Mouse (Mus musculus) neural tube, embryonic 15.5 days (tissue): ENCODE results near the gene Fuca1. TPM values are rescaled to one million over a fixed set of nuclear protein-coding genes. Genes with fewer than 3 reads are reported as not detected.
A peak's percentile ranks its signal among the peaks of the same experiment; 100 is the strongest.

ENCODE experiments used
- ATAC-seq: fragments of 200-750 bp; cut with Nextera tagmentation; 2 replicates; pipeline ENCODE4 v1.8.0; 2017; ENCODE audit warnings: mild to moderate bottlenecking, moderate TSS enrichment, moderate library complexity; ENCODE audit not compliant: low FRiP score
- H3K27ac ChIP-seq: fragments of 300-500 bp; sonication (generic); replicated peaks from 2 replicates; pipeline ENCODE4 v1.5.1; 2015; ENCODE audit warnings: mild to moderate bottlenecking, inconsistent platforms
- H3K27me3 ChIP-seq: fragments of 300-500 bp; sonication (generic); replicated peaks from 2 replicates; pipeline ENCODE4 v1.6.1; 2015; ENCODE audit warnings: inconsistent platforms
- H3K36me3 ChIP-seq: fragments of 300-500 bp; sonication (generic); 2 replicates; pipeline ENCODE4 v1.6.1; 2015; ENCODE audit warnings: inconsistent platforms
- H3K4me1 ChIP-seq: fragments of 300-500 bp; sonication (generic); 2 replicates; pipeline ENCODE4 v1.6.1; 2015; ENCODE audit warnings: inconsistent platforms
- H3K4me2 ChIP-seq: fragments of 300-500 bp; sonication (generic); 2 replicates; pipeline ENCODE4 v1.6.1; 2015; ENCODE audit warnings: inconsistent platforms, mild to moderate bottlenecking, moderate library complexity
- H3K4me3 ChIP-seq: fragments of 300-500 bp; sonication (generic); replicated peaks from 2 replicates; pipeline ENCODE4 v1.5.1; 2015; ENCODE audit warnings: mild to moderate bottlenecking, inconsistent platforms
- H3K9ac ChIP-seq: fragments of 300-500 bp; sonication (generic); replicated peaks from 2 replicates; pipeline ENCODE4 v1.6.1; 2015; ENCODE audit warnings: mild to moderate bottlenecking, inconsistent platforms
- H3K9me3 ChIP-seq: fragments of 300-500 bp; sonication (generic); replicated peaks from 2 replicates; pipeline ENCODE4 v1.6.1; 2016; ENCODE audit warnings: inconsistent platforms
- WGBS: fragments of 180-500 bp; shearing (Covaris S2); methylation state at CpG from one replicate; pipeline ENCODE4 v1.1.7; 2015; ENCODE audit warnings: mixed read lengths; 5-methylcytosine and 5-hydroxymethylcytosine counted together
- polyA plus RNA-seq: library from polyadenylated mRNA; unstranded; fragments of >200 nt; fragmentation: Nextera tagmentation; extraction: Ambion mirVana; gene quantifications from 2 replicates; pipeline ENCODE4 v1.2.1, GENCODE M21; 2015

Fuca1 gene
- polyA plus RNA-seq, 1 experiment from 2014 or later = 68.6 TPM

GRCm38 (mm10) chr4:135912164-135912563, 8.4 kb upstream of the Fuca1 start:
- H3K4me3 ChIP-seq = no peak overlapping the region
- no peak overlapping the region for H3K4me2 ChIP-seq
- no peak overlapping the region for H3K27ac ChIP-seq
- H3K36me3 ChIP-seq = no peaks in the 10 kb centered on the region
- WGBS = 37% methylated on average over 3 of the region's 3 CpGs
- peaks cover 4% of the 10 kb centered on the region for H3K4me1 ChIP-seq
- H3K27me3 ChIP-seq = no peaks in the 10 kb centered on the region
- no peak for ATAC-seq
- no peak overlapping the region for H3K9ac ChIP-seq
- H3K9me3 ChIP-seq = no peaks in the 10 kb centered on the region

- no peak overlapping the region for H3K27ac ChIP-seq
- no peak overlapping the region for H3K4me2 ChIP-seq
- H3K27me3 ChIP-seq = no peaks in the 10 kb centered on the region
- ATAC-seq = no peak
- H3K9me3 ChIP-seq = no peaks in the 10 kb centered on the region
- H3K9ac ChIP-seq = no peak overlapping the region
- peaks cover 4% of the 10 kb centered on the region for H3K4me1 ChIP-seq
- no peaks in the 10 kb centered on the region for H3K36me3 ChIP-seq
- H3K4me3 ChIP-seq = no peak overlapping the region
- WGBS = 20% methylated on average over 3 of the region's 3 CpGs
These were observed 7.7 kb upstream of the Fuca1 start for GRCm38 (mm10) chr4:135912835-135913234.

DNA sequence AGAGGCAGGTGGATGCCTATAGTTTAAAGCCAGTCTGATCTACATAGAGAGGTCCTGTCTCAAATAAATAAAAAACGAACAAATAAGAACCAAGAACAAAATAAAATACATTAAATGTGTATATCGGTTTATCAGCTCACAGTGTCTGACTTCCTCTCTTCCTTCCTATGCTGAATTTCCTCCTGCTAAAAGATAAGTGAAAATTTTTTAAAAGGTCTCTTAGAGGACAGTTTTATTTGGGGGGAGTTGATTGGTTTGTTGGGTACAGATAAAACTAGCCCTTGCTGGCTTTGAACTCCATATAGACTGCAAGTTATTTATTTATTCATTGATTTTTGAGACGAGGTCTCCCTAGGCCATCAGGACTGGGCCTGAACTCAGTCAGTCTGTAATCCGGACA, 7.1 kb upstream of the Fuca1 start:
- H3K9me3 ChIP-seq = no peaks in the 10 kb centered on the region
- H3K27me3 ChIP-seq = no peaks in the 10 kb centered on the region
- H3K4me1 ChIP-seq = peaks cover 4% of the 10 kb centered on the region
- no peak for ATAC-seq
- WGBS = 82% methylated on average over 4 of the region's 4 CpGs
- no peak overlapping the region for H3K4me2 ChIP-seq
- H3K27ac ChIP-seq = no peak overlapping the region
- no peak overlapping the region for H3K9ac ChIP-seq
- H3K4me3 ChIP-seq = no peak overlapping the region
- no peaks in the 10 kb centered on the region for H3K36me3 ChIP-seq

GRCm38 (mm10) chr4:135918635-135919279, 1.8 kb upstream of the Fuca1 start:
- 89% methylated on average over 13 of the region's 13 CpGs for WGBS
- Histone ChIP-seq H3K4me3 (no peak overlapping the region), H3K4me2 (no peak overlapping the region), H3K27me3 (no peaks in the 10 kb centered on the region), H3K4me1 (peaks cover 16% of the 10 kb centered on the region), H3K36me3 (0 out of 2 replicates have a peak, but pooled peaks cover 8% of the 10 kb centered on the region), H3K27ac (no peak overlapping the region), H3K9ac (no peak overlapping the region), H3K9me3 (no peaks in the 10 kb centered on the region)
- no peak for ATAC-seq

- Histone ChIP-seq H3K27ac (no peak overlapping the region), H3K4me3 (no peak overlapping the region), H3K9ac (no peak overlapping the region), H3K4me1 (peaks cover 16% of the 10 kb centered on the region), H3K9me3 (no peaks in the 10 kb centered on the region), H3K36me3 (0 out of 2 replicates have a peak, but pooled peaks cover 9% of the 10 kb centered on the region), H3K4me2 (no peak overlapping the region), H3K27me3 (no peaks in the 10 kb centered on the region)
- 92% methylated on average over 3 of the region's 3 CpGs for WGBS
- no peak for ATAC-seq
These were observed 1.3 kb upstream of the Fuca1 start for GRCm38 (mm10) chr4:135919280-135919639.

DNA sequence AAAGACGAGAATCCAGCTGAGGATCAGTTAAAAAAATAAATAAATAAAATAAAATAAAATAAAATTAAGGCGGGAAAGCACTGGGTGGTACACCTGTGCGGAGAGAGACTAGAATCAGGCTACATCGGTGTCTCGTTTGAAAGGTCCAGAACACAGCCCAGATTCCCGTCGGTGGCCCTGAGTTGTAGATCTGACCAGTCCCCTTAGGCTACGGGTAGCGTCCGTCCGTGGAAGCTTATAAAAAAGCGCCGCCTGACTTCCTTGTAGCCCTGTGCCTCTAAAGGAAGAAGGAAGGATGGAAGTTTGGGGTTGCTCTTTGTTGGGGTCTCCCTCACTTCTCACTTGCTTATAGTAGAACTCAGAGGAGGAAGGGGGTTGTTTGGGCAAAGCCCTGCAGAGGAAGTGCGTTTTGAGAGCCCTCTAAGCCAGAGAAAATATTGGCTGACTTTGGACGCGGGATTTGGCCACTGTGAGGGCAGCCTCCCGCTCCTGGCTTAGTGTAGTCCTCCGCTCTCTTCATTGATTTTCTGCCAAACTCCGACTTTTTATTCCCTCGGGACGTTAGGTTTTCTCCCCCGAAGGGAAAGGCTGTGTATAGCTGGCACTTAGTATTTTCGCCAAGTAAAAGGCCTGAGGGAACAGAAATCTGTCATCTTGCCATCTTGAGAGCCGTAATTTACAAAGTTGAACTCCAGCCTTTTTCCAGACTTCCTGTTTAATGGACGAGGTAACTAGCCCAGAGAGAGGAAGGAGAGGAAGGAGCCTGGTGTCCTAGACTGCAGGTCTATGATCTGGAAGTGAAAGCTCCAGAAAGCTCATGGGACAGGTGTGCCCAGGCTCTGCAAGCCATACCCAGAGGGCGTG, 954 bp downstream of the Fuca1 start:
- peaks cover 16% of the 10 kb centered on the region for H3K4me1 ChIP-seq
- H3K9me3 ChIP-seq = no peaks in the 10 kb centered on the region
- no peak for ATAC-seq
- H3K27ac ChIP-seq = peak overlapping the region; percentile 90
- peak overlapping the region; percentile 83 for H3K9ac ChIP-seq
- H3K36me3 ChIP-seq = peaks cover 20% of the 10 kb centered on the region
- peak overlapping the region; percentile 84 for H3K4me3 ChIP-seq
- H3K27me3 ChIP-seq = no peaks in the 10 kb centered on the region
- 4% methylated on average over 26 of the region's 26 CpGs for WGBS
- H3K4me2 ChIP-seq = peak overlapping the region; percentile 89

GRCm38 (mm10) chr4:135922190-135922589, 1.7 kb downstream of the Fuca1 start:
- Histone ChIP-seq H3K27ac (no peak overlapping the region), H3K9me3 (no peaks in the 10 kb centered on the region), H3K4me2 (peak overlapping the region; percentile 89), H3K4me1 (peaks cover 16% of the 10 kb centered on the region), H3K27me3 (no peaks in the 10 kb centered on the region), H3K4me3 (peak overlapping the region; percentile 84; the same call in 1 of the 2 replicates), H3K9ac (peak overlapping the region; percentile 83; the same call in 1 of the 2 replicates), H3K36me3 (peaks cover 22% of the 10 kb centered on the region)
- no peak for ATAC-seq
- WGBS = 89% methylated on average over 1 of the region's 1 CpGs

GRCm38 (mm10) chr4:135924418-135924817, 3.9 kb downstream of the Fuca1 start:
- Histone ChIP-seq H3K4me1 (peaks cover 16% of the 10 kb centered on the region), H3K4me3 (no peak overlapping the region), H3K4me2 (no peak overlapping the region), H3K27ac (no peak overlapping the region), H3K9me3 (no peaks in the 10 kb centered on the region), H3K36me3 (peaks cover 22% of the 10 kb centered on the region), H3K9ac (no peak overlapping the region), H3K27me3 (no peaks in the 10 kb centered on the region)
- WGBS = 87% methylated on average over 2 of the region's 2 CpGs
- ATAC-seq = no peak

GRCm38 (mm10) chr4:135925341-135925740, 4.8 kb downstream of the Fuca1 start:
- Histone ChIP-seq H3K9me3 (no peaks in the 10 kb centered on the region), H3K27me3 (no peaks in the 10 kb centered on the region), H3K4me3 (no peak overlapping the region), H3K4me1 (peaks cover 16% of the 10 kb centered on the region), H3K36me3 (peaks cover 22% of the 10 kb centered on the region), H3K9ac (no peak overlapping the region), H3K4me2 (no peak overlapping the region), H3K27ac (no peak overlapping the region)
- 81% methylated on average over 5 of the region's 5 CpGs for WGBS
- ATAC-seq = no peak

- no peak overlapping the region for H3K4me3 ChIP-seq
- ATAC-seq = no peak
- WGBS = 90% methylated on average over 10 of the region's 10 CpGs
- peaks cover 15% of the 10 kb centered on the region for H3K4me1 ChIP-seq
- no peaks in the 10 kb centered on the region for H3K27me3 ChIP-seq
- H3K4me2 ChIP-seq = no peak overlapping the region
- H3K9me3 ChIP-seq = no peaks in the 10 kb centered on the region
- H3K9ac ChIP-seq = no peak overlapping the region
- H3K27ac ChIP-seq = no peak overlapping the region
- peaks cover 29% of the 10 kb centered on the region for H3K36me3 ChIP-seq
These were observed 5.8 kb downstream of the Fuca1 start for GRCm38 (mm10) chr4:135926195-135926808.

GRCm38 (mm10) chr4:135926861-135927260, 6.3 kb downstream of the Fuca1 start:
- Histone ChIP-seq H3K27me3 (no peaks in the 10 kb centered on the region), H3K4me3 (no peak overlapping the region), H3K4me2 (no peak overlapping the region), H3K36me3 (peaks cover 31% of the 10 kb centered on the region), H3K9ac (no peak overlapping the region), H3K27ac (no peak overlapping the region), H3K9me3 (no peaks in the 10 kb centered on the region), H3K4me1 (peaks cover 9% of the 10 kb centered on the region)
- ATAC-seq = no peak
- 99% methylated on average over 3 of the region's 3 CpGs for WGBS

DNA sequence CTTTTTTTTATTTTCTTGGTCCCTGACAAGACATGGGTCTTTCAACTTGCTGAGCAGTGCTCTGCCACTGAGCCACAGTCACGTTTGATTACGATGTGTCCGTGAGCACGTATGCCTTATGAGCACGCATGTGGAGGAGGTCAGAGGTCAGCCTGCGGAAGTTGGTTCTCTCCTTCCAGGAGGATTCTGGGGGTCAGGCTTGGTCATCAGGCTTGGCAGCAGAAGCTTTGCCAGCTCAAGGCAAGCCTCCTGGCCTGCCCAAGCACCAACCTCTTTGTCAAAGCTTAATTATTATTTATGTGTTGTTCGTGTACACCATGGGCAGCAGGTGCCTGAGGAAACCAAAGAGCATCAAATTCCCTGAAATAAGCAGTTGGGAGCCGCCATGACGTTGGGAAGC, 7.8 kb downstream of the Fuca1 start:
- no peak overlapping the region for H3K4me3 ChIP-seq
- WGBS = 84% methylated on average over 9 of the region's 9 CpGs
- ATAC-seq = no peak
- H3K4me1 ChIP-seq = no peaks in the 10 kb centered on the region
- H3K9me3 ChIP-seq = no peaks in the 10 kb centered on the region
- no peak overlapping the region for H3K9ac ChIP-seq
- peaks cover 36% of the 10 kb centered on the region for H3K36me3 ChIP-seq
- no peaks in the 10 kb centered on the region for H3K27me3 ChIP-seq
- H3K27ac ChIP-seq = no peak overlapping the region
- no peak overlapping the region for H3K4me2 ChIP-seq
